Mouse (Mus musculus): ENCODE results near the gene Wnk4.

DNA sequence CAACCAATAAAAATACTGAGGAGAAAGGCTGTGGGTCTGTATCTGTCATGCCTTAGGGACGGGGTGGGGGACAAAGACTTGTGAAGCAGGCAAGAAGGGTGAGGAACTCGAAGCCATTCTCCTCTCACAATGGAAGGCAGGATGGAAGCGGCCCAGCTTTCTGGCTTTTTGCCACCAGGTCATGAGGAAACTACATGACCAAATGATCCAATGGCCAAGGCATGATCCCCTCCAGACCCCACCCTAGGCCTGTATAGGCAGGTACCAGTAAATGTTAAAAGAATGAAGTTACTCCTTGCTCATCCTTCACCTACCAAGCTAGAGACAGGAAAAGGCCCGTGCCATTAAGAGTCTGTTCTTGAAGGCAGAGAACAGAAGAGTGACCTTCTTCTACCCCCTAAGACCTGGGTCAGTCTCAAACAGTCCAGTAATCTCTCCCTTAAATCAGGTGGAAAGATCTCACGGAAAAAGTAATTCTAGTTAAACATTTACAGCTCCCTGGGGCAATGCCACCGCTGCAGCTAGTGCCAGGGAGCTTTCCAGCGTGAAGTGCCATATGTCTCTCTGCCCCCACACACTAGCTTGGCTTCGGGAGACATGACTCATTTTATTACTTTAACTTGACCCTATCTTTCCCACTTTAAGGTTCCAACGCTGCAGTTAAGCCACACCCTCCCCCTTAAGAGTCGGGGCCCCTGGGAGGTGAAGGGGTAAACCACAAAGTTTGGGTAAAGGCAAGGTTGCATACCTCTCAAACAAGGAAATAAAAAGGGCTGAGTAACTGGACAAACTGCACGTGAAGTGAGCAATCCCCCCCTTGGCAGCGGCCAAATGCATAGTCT, 17.2 kb downstream of the Wnk4 start:
- TF ChIP-seq EP300 (IDR thresholded peaks at IDR 0.05; ENCODE audit: low read depth) (no peak), CTCF (IDR thresholded peaks at IDR 0.05; ENCODE audit: low read depth) (no peak)

All from liver, embryonic 14.5 days (tissue).